Mouse (Mus musculus): ENCODE measurements around the gene Gpc5. TPM values are rescaled to one million over a fixed set of nuclear protein-coding genes. Genes with fewer than 3 reads are reported as not detected.
A peak's percentile ranks its signal among the peaks of the same experiment; 100 is the strongest.
"Not testable (repeated sequence)": the region's sequence is repeated elsewhere in the genome, so short reads cannot be mapped to it uniquely, and the experiment has no call there.

The Gpc5 gene
- polyA plus RNA-seq, 1 experiment from 2014 or later = 0.81 TPM

GRCm38 (mm10) chr14:115066164-115066563 is 25.9 kb upstream of the Gpc5 start:
- not testable (repeated sequence) for H3K4me3 ChIP-seq; DNase-seq (ENCODE audit: extremely low spot score, low spot score); H3K27ac ChIP-seq; H3K4me1 ChIP-seq; H3K36me3 ChIP-seq (replicated peaks); H3K9me3 ChIP-seq; H3K27me3 ChIP-seq (ENCODE audit: poor library complexity, severe bottlenecking)
- WGBS = 88% methylated on average over 2 of the region's 2 CpGs

GRCm38 (mm10) chr14:115070534-115070933 is 21.5 kb upstream of the Gpc5 start:
- no peaks in the 10 kb centered on the region for H3K36me3 ChIP-seq (replicated peaks)
- WGBS = 44% methylated on average over 6 of the region's 6 CpGs

GRCm38 (mm10) chr14:115077340-115077739 is 14.7 kb upstream of the Gpc5 start:
- 63% methylated on average over 9 of the region's 9 CpGs for WGBS

More at GRCm38 (mm10) chr14:115070534-115070933, 21.5 kb upstream of the Gpc5 start:
- Histone ChIP-seq H3K27ac (no peak overlapping the region), H3K27me3 (ENCODE audit: poor library complexity, severe bottlenecking) (no peaks in the 10 kb centered on the region), H3K4me1 (no peaks in the 10 kb centered on the region), H3K4me3 (no peak overlapping the region), H3K9me3 (no peaks in the 10 kb centered on the region)
- DNase-seq (ENCODE audit: extremely low spot score, low spot score) = no peak

GRCm38 (mm10) chr14:115078064-115078463 is 14.0 kb upstream of the Gpc5 start:
- H3K27ac ChIP-seq = no peak overlapping the region
- H3K4me3 ChIP-seq = no peak overlapping the region
- no peak for DNase-seq (ENCODE audit: extremely low spot score, low spot score)
- H3K36me3 ChIP-seq (replicated peaks) = no peaks in the 10 kb centered on the region
- H3K4me1 ChIP-seq = peaks cover 12% of the 10 kb centered on the region; the same call in 1 of the 2 replicates
- H3K9me3 ChIP-seq = no peaks in the 10 kb centered on the region
- WGBS = 90% methylated on average over 7 of the region's 7 CpGs
- H3K27me3 ChIP-seq (ENCODE audit: poor library complexity, severe bottlenecking) = no peaks in the 10 kb centered on the region

More at GRCm38 (mm10) chr14:115077340-115077739, 14.7 kb upstream of the Gpc5 start:
- H3K4me1 ChIP-seq = peaks cover 12% of the 10 kb centered on the region; the same call in 1 of the 2 replicates
- no peaks in the 10 kb centered on the region for H3K9me3 ChIP-seq
- H3K36me3 ChIP-seq (replicated peaks) = no peaks in the 10 kb centered on the region
- H3K27ac ChIP-seq = no peak overlapping the region
- no peaks in the 10 kb centered on the region for H3K27me3 ChIP-seq (ENCODE audit: poor library complexity, severe bottlenecking)
- H3K4me3 ChIP-seq = no peak overlapping the region
- DNase-seq (ENCODE audit: extremely low spot score, low spot score) = no peak

- DNase-seq (ENCODE audit: extremely low spot score, low spot score) = no peak
- peaks cover 12% of the 10 kb centered on the region; the same call in 1 of the 2 replicates for H3K4me1 ChIP-seq
- no peaks in the 10 kb centered on the region for H3K27me3 ChIP-seq (ENCODE audit: poor library complexity, severe bottlenecking)
- H3K36me3 ChIP-seq (replicated peaks) = no peaks in the 10 kb centered on the region
- H3K4me3 ChIP-seq = no peak overlapping the region
- no peaks in the 10 kb centered on the region for H3K9me3 ChIP-seq
- 84% methylated on average over 12 of the region's 12 CpGs for WGBS
- H3K27ac ChIP-seq = no peak overlapping the region
Observed at GRCm38 (mm10) chr14:115081728-115082502, 10.1 kb upstream of the Gpc5 start.

- H3K36me3 ChIP-seq (replicated peaks) = no peaks in the 10 kb centered on the region
- H3K4me1 ChIP-seq = peaks cover 18% of the 10 kb centered on the region
- no peaks in the 10 kb centered on the region for H3K9me3 ChIP-seq
- H3K27me3 ChIP-seq (ENCODE audit: poor library complexity, severe bottlenecking) = peaks cover 72% of the 10 kb centered on the region
- no peak overlapping the region for H3K27ac ChIP-seq
- no peak overlapping the region for H3K4me3 ChIP-seq
- WGBS = 86% methylated on average over 4 of the region's 4 CpGs
- DNase-seq (ENCODE audit: extremely low spot score, low spot score) = no peak
Observed at GRCm38 (mm10) chr14:115090516-115090915, 1.5 kb upstream of the Gpc5 start.

GRCm38 (mm10) chr14:115092510-115092909 is 495 bp downstream of the Gpc5 start:
- Histone ChIP-seq H3K27me3 (ENCODE audit: poor library complexity, severe bottlenecking) (peaks cover 71% of the 10 kb centered on the region), H3K4me3 (peak overlapping the region; percentile 76), H3K27ac (peak overlapping the region; percentile 15), H3K9me3 (no peaks in the 10 kb centered on the region), H3K36me3 (replicated peaks) (no peaks in the 10 kb centered on the region), H3K4me1 (peaks cover 18% of the 10 kb centered on the region)
- under 1% methylated on average over 32 of the region's 33 CpGs for WGBS
- DNase-seq (ENCODE audit: extremely low spot score, low spot score) = no peak

GRCm38 (mm10) chr14:115092952-115093351 is 937 bp downstream of the Gpc5 start:
- Histone ChIP-seq H3K9me3 (no peaks in the 10 kb centered on the region), H3K4me1 (peaks cover 18% of the 10 kb centered on the region), H3K4me3 (peak overlapping the region; percentile 76), H3K27me3 (ENCODE audit: poor library complexity, severe bottlenecking) (peaks cover 67% of the 10 kb centered on the region), H3K27ac (no peak overlapping the region), H3K36me3 (replicated peaks) (no peaks in the 10 kb centered on the region)
- DNase-seq (ENCODE audit: extremely low spot score, low spot score) = no peak
- 19% methylated on average over 6 of the region's 6 CpGs for WGBS

GRCm38 (mm10) chr14:115100617-115101299 is 8.7 kb downstream of the Gpc5 start:
- 88% methylated on average over 9 of the region's 9 CpGs for WGBS
- Histone ChIP-seq H3K9me3 (no peaks in the 10 kb centered on the region), H3K4me1 (no peaks in the 10 kb centered on the region), H3K36me3 (replicated peaks) (no peaks in the 10 kb centered on the region), H3K4me3 (no peak overlapping the region), H3K27ac (no peak overlapping the region), H3K27me3 (ENCODE audit: poor library complexity, severe bottlenecking) (no peaks in the 10 kb centered on the region)
- DNase-seq (ENCODE audit: extremely low spot score, low spot score) = no peak

- H3K36me3 ChIP-seq (replicated peaks) = no peaks in the 10 kb centered on the region
- H3K9me3 ChIP-seq = no peaks in the 10 kb centered on the region
- H3K4me1 ChIP-seq = peaks cover 6% of the 10 kb centered on the region; the same call in 1 of the 2 replicates
- no peak overlapping the region for H3K27ac ChIP-seq
- H3K27me3 ChIP-seq (ENCODE audit: poor library complexity, severe bottlenecking) = no peaks in the 10 kb centered on the region
- DNase-seq (ENCODE audit: extremely low spot score, low spot score) = no peak
- no peak overlapping the region for H3K4me3 ChIP-seq
Observed at GRCm38 (mm10) chr14:115106326-115106725, 14.3 kb downstream of the Gpc5 start.

GRCm38 (mm10) chr14:115107467-115107866 is 15.5 kb downstream of the Gpc5 start:
- Histone ChIP-seq H3K27me3 (ENCODE audit: poor library complexity, severe bottlenecking) (no peaks in the 10 kb centered on the region), H3K4me1 (peaks cover 6% of the 10 kb centered on the region; the same call in 1 of the 2 replicates), H3K36me3 (replicated peaks) (no peaks in the 10 kb centered on the region), H3K27ac (no peak overlapping the region), H3K9me3 (no peaks in the 10 kb centered on the region), H3K4me3 (no peak overlapping the region)
- 69% methylated on average over 2 of the region's 2 CpGs for WGBS
- no peak for DNase-seq (ENCODE audit: extremely low spot score, low spot score)

- WGBS = 92% methylated on average over 9 of the region's 9 CpGs
- no peak overlapping the region for H3K27ac ChIP-seq
- no peaks in the 10 kb centered on the region for H3K4me1 ChIP-seq
- no peak overlapping the region for H3K4me3 ChIP-seq
- H3K27me3 ChIP-seq (ENCODE audit: poor library complexity, severe bottlenecking) = no peaks in the 10 kb centered on the region
- no peaks in the 10 kb centered on the region for H3K36me3 ChIP-seq (replicated peaks)
- no peak for DNase-seq (ENCODE audit: extremely low spot score, low spot score)
- H3K9me3 ChIP-seq = no peaks in the 10 kb centered on the region
Observed at GRCm38 (mm10) chr14:115118626-115119025, 26.6 kb downstream of the Gpc5 start.

- Histone ChIP-seq H3K27me3 (ENCODE audit: poor library complexity, severe bottlenecking) (no peaks in the 10 kb centered on the region), H3K9me3 (no peaks in the 10 kb centered on the region), H3K4me1 (no peaks in the 10 kb centered on the region), H3K27ac (no peak overlapping the region), H3K4me3 (no peak overlapping the region), H3K36me3 (replicated peaks) (no peaks in the 10 kb centered on the region)
- 80% methylated on average over 3 of the region's 3 CpGs for WGBS
- no peak for DNase-seq (ENCODE audit: extremely low spot score, low spot score)
Observed at GRCm38 (mm10) chr14:115148821-115149220, 56.8 kb downstream of the Gpc5 start.
